Mouse (Mus musculus) midbrain, embryonic 10.5 days (tissue): ENCODE results near the gene Icam4. TPM values are rescaled to one million over a fixed set of nuclear protein-coding genes. Genes with fewer than 3 reads are reported as not detected.
"Not testable (repeated sequence)": the region's sequence is repeated elsewhere in the genome, so short reads cannot be mapped to it uniquely, and the experiment has no call there.

Experiments
- DNase-seq: peaks from one replicate; pipeline ENCODE4 v3.0.0-alpha.2; 2017; ENCODE audit warnings: low spot score
- H3K27ac ChIP-seq: fragments of 300-500 bp; sonication (generic); replicated peaks from 2 replicates; pipeline ENCODE4 v1.5.1; 2016; ENCODE audit warnings: mild to moderate bottlenecking
- H3K27me3 ChIP-seq: fragments of 300-500 bp; sonication (generic); 2 replicates; pipeline ENCODE4 v1.6.1; 2016; ENCODE audit warnings: low read depth, mild to moderate bottlenecking; ENCODE audit not compliant: poor library complexity, severe bottlenecking
- H3K36me3 ChIP-seq: fragments of 300-500 bp; sonication (generic); 2 replicates; pipeline ENCODE4 v1.6.1; 2016; ENCODE audit warnings: mild to moderate bottlenecking, moderate library complexity
- H3K4me1 ChIP-seq: fragments of 300-500 bp; sonication (generic); 2 replicates; pipeline ENCODE4 v1.6.1; 2016
- H3K4me3 ChIP-seq: fragments of 300-500 bp; sonication (generic); 2 replicates; pipeline ENCODE4 v1.5.1; 2016; ENCODE audit warnings: mild to moderate bottlenecking, moderate library complexity
- H3K9me3 ChIP-seq: fragments of 300-500 bp; sonication (generic); replicated peaks from 2 replicates; pipeline ENCODE4 v1.6.1; 2016; ENCODE audit warnings: mild to moderate bottlenecking
- WGBS: fragments of 180-500 bp; shearing (Covaris S2); methylation state at CpG from one replicate; pipeline ENCODE4 v1.1.7; 2016; 5-methylcytosine and 5-hydroxymethylcytosine counted together
- polyA plus RNA-seq: library from polyadenylated mRNA; unstranded; fragments of >200 nt; fragmentation: Nextera tagmentation; extraction: Ambion mirVana; gene quantifications from 2 replicates; pipeline ENCODE4 v1.2.1, GENCODE M21; 2016

The Icam4 gene
- 5.6 and 5.9 TPM in 2 replicates for polyA plus RNA-seq

GRCm38 (mm10) chr9:21029291-21030054 is at the start of gene Icam4:
Icam4 (plus strand) TSS chr9:21029373.
- Histone ChIP-seq H3K27ac (peak within 1 kb of the TSS; percentile 72), H3K4me3 (peak within 1 kb of the TSS; percentile 58), H3K4me1 (peaks cover 55% of the 10 kb centered on the region), H3K9me3 (no peaks in the 10 kb centered on the region), H3K36me3 (no peaks in the 10 kb centered on the region), H3K27me3 (peaks cover 92% of the 10 kb centered on the region)
- DNase-seq, result peak; percentile 84
- WGBS, result 3% methylated on average over 37 of the region's 37 CpGs

- peaks cover 21% of the 10 kb centered on the region for H3K4me1 ChIP-seq
- no peak for DNase-seq
- no peak overlapping the region for H3K4me3 ChIP-seq
- no peak overlapping the region for H3K27ac ChIP-seq
- H3K36me3 ChIP-seq, result no peaks in the 10 kb centered on the region
- 90% methylated on average over 7 of the region's 7 CpGs for WGBS
- peaks cover 9% of the 10 kb centered on the region for H3K27me3 ChIP-seq
- no peaks in the 10 kb centered on the region for H3K9me3 ChIP-seq
Observed at GRCm38 (mm10) chr9:20979769-20980168, 49.4 kb upstream of the Icam4 start.

GRCm38 (mm10) chr9:20982171-20982570 is 47.0 kb upstream of the Icam4 start:
- no peak overlapping the region for H3K27ac ChIP-seq
- H3K4me3 ChIP-seq, result no peak overlapping the region
- H3K4me1 ChIP-seq, result no peaks in the 10 kb centered on the region
- H3K9me3 ChIP-seq, result no peaks in the 10 kb centered on the region
- no peak for DNase-seq
- no peaks in the 10 kb centered on the region for H3K36me3 ChIP-seq
- WGBS, result 78% methylated on average over 3 of the region's 3 CpGs
- H3K27me3 ChIP-seq, result no peaks in the 10 kb centered on the region

GRCm38 (mm10) chr9:20983169-20983568 is 46.0 kb upstream of the Icam4 start:
- DNase-seq, result no peak
- Histone ChIP-seq H3K4me3 (no peak overlapping the region), H3K27ac (no peak overlapping the region), H3K27me3 (peaks cover 7% of the 10 kb centered on the region; the same call in 1 of the 2 replicates), H3K36me3 (no peaks in the 10 kb centered on the region), H3K4me1 (no peaks in the 10 kb centered on the region), H3K9me3 (no peaks in the 10 kb centered on the region)
- 67% methylated on average over 5 of the region's 5 CpGs for WGBS

- no peak for DNase-seq
- Histone ChIP-seq H3K4me3 (no peak overlapping the region), H3K4me1 (peaks cover 7% of the 10 kb centered on the region), H3K36me3 (no peaks in the 10 kb centered on the region), H3K27ac (no peak overlapping the region), H3K9me3 (no peaks in the 10 kb centered on the region), H3K27me3 (peaks cover 14% of the 10 kb centered on the region)
- 70% methylated on average over 15 of the region's 15 CpGs for WGBS
Observed at GRCm38 (mm10) chr9:20986952-20987686, 42.1 kb upstream of the Icam4 start.

GRCm38 (mm10) chr9:20987953-20988352 is 41.2 kb upstream of the Icam4 start:
- Histone ChIP-seq H3K4me3 (no peak overlapping the region), H3K27ac (no peak overlapping the region), H3K36me3 (no peaks in the 10 kb centered on the region), H3K27me3 (peaks cover 14% of the 10 kb centered on the region), H3K9me3 (no peaks in the 10 kb centered on the region), H3K4me1 (peaks cover 7% of the 10 kb centered on the region)
- 27% methylated on average over 7 of the region's 7 CpGs for WGBS
- DNase-seq, result no peak

- DNase-seq, result peak; percentile 30
Observed at GRCm38 (mm10) chr9:20990861-20991260, 38.3 kb upstream of the Icam4 start.

GRCm38 (mm10) chr9:20991587-20991986 is 37.6 kb upstream of the Icam4 start:
- peaks cover 14% of the 10 kb centered on the region for H3K27me3 ChIP-seq
- DNase-seq, result no peak
- no peak overlapping the region for H3K4me3 ChIP-seq
- peaks cover 7% of the 10 kb centered on the region for H3K4me1 ChIP-seq
- no peak overlapping the region for H3K27ac ChIP-seq
- no peaks in the 10 kb centered on the region for H3K9me3 ChIP-seq
- WGBS, result 83% methylated on average over 4 of the region's 4 CpGs
- H3K36me3 ChIP-seq, result no peaks in the 10 kb centered on the region

More at GRCm38 (mm10) chr9:20990861-20991260, 38.3 kb upstream of the Icam4 start:
- WGBS, result 7% methylated on average over 10 of the region's 10 CpGs
- Histone ChIP-seq H3K36me3 (no peaks in the 10 kb centered on the region), H3K27me3 (peaks cover 14% of the 10 kb centered on the region), H3K27ac (no peak overlapping the region; the same call in 1 of the 2 replicates), H3K9me3 (no peaks in the 10 kb centered on the region), H3K4me3 (no peak overlapping the region), H3K4me1 (peaks cover 7% of the 10 kb centered on the region)

GRCm38 (mm10) chr9:20993165-20993898 is 35.8 kb upstream of the Icam4 start:
- no peak overlapping the region for H3K4me3 ChIP-seq
- no peak overlapping the region for H3K27ac ChIP-seq
- no peaks in the 10 kb centered on the region for H3K9me3 ChIP-seq
- peaks cover 7% of the 10 kb centered on the region; the same call in 1 of the 2 replicates for H3K27me3 ChIP-seq
- 61% methylated on average over 5 of the region's 5 CpGs for WGBS
- peaks cover 7% of the 10 kb centered on the region for H3K4me1 ChIP-seq
- H3K36me3 ChIP-seq, result no peaks in the 10 kb centered on the region
- no peak for DNase-seq

GRCm38 (mm10) chr9:20995069-20995468 is 34.1 kb upstream of the Icam4 start:
- H3K27me3 ChIP-seq, result no peaks in the 10 kb centered on the region
- DNase-seq, result no peak
- H3K9me3 ChIP-seq, result no peaks in the 10 kb centered on the region
- H3K36me3 ChIP-seq, result no peaks in the 10 kb centered on the region
- WGBS, result 72% methylated on average over 3 of the region's 3 CpGs
- H3K4me3 ChIP-seq, result no peak overlapping the region
- H3K27ac ChIP-seq, result no peak overlapping the region
- peaks cover 7% of the 10 kb centered on the region for H3K4me1 ChIP-seq

GRCm38 (mm10) chr9:20997065-20997464 is 32.1 kb upstream of the Icam4 start:
- H3K36me3 ChIP-seq, result no peaks in the 10 kb centered on the region
- H3K4me1 ChIP-seq, result no peaks in the 10 kb centered on the region
- H3K27me3 ChIP-seq, result no peaks in the 10 kb centered on the region
- no peak overlapping the region for H3K27ac ChIP-seq
- no peaks in the 10 kb centered on the region for H3K9me3 ChIP-seq
- 93% methylated on average over 8 of the region's 8 CpGs for WGBS
- DNase-seq, result no peak
- no peak overlapping the region for H3K4me3 ChIP-seq

GRCm38 (mm10) chr9:20998337-20998736 is 30.8 kb upstream of the Icam4 start:
- H3K27ac ChIP-seq, H3K27me3 ChIP-seq, H3K4me1 ChIP-seq, DNase-seq, H3K36me3 ChIP-seq, H3K9me3 ChIP-seq, H3K4me3 ChIP-seq: not testable (repeated sequence)
- WGBS, result 82% methylated on average over 1 of the region's 1 CpGs
